Mouse (Mus musculus): ENCODE measurements around the gene Btbd8. TPM values are rescaled to one million over a fixed set of nuclear protein-coding genes. Genes with fewer than 3 reads are reported as not detected.

Gene Btbd8
- polyA plus RNA-seq (2012; rRNA removed; ENCODE audit: low replicate concordance), result 0.76 and 1.6 TPM in 2 replicates

GRCm38 (mm10) chr5:107437464-107438281, at the start of gene Btbd8:
Btbd8 (plus strand) TSS chr5:107437997.

GRCm38 (mm10) chr5:107402436-107402835, 35.4 kb upstream of the Btbd8 start, which contains the start of gene Ephx4:
Ephx4 (plus strand) TSS chr5:107402736.

GRCm38 (mm10) chr5:107431249-107431648, 6.5 kb upstream of the Btbd8 start, which contains the start of gene Lpcat2b:
Lpcat2b (plus strand) TSS chr5:107431549.

DNA sequence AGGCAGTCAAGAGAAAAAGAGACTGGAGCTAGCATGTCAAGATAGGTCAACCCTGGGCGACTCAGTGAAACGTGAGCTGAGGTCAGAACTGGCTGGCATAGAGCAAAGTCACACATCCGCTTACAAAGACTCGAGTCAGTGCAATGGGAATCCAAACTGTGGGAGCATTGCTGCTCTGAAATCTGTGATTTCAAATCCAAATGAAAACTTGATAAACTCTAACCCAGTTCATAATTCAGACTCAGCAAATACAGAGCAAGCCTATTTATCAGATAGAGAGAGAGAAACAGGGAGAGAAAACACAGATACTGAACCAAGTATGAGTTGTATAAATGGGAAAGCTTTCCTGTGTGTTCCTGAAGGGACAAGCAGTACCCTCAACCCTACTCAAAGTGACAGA, 69.5 kb downstream of the Btbd8 start, which contains the start of gene Gm42669:
TSS of gene Gm42669 (plus strand) at position 301 of the 400 bp plus-strand sequence.

DNA sequence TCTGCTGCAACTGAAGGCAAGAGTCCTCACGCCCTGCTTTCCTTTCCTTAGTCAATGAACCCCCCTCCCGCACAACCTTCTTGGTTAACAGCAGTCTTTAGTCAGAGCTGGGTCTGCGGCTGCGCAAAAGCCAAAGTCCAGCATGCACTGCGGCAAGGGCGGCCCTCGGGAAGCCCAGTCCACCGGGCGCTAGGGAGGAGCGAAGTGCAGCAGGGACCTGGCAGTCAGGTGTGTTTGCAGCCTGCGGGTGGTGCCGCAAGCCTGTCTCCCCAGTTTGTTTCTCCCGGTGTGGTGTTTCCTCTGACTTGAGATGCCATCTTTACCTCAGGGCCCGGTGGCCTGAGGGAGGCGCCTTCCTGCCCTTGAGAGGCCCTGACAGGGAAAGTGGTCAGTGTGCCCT, 96.8 kb downstream of the Btbd8 start, which contains the start of gene 1700028K03Rik:
TSS of gene 1700028K03Rik (plus strand) at position 129 of the 400 bp plus-strand sequence.

Other genes with a start within 250 kb of the Btbd8 start
- gene Tgfbr3, start 148.4 kb upstream of the Btbd8 start, polyA plus RNA-seq (2012; rRNA removed; ENCODE audit: low replicate concordance), result 71.2 and 75.7 TPM in 2 replicates
- gene Brdt, start 106.8 kb upstream of the Btbd8 start, polyA plus RNA-seq (2012; rRNA removed; ENCODE audit: low replicate concordance), result 1.5 and 1.9 TPM in 2 replicates
- gene Ephx4, start 35.3 kb upstream of the Btbd8 start, polyA plus RNA-seq (2012; rRNA removed; ENCODE audit: low replicate concordance), result 0.65 and 0.99 TPM in 2 replicates
- not detected in 2 replicates for gene Lpcat2b, start 6.4 kb upstream of the Btbd8 start, polyA plus RNA-seq (2012; rRNA removed; ENCODE audit: low replicate concordance)
- not detected in 2 replicates for gene Gm42669, start 69.6 kb downstream of the Btbd8 start, polyA plus RNA-seq (2012; rRNA removed; ENCODE audit: low replicate concordance)
- gene 1700028K03Rik, start 96.7 kb downstream of the Btbd8 start, polyA plus RNA-seq (2012; rRNA removed; ENCODE audit: low replicate concordance), result 0.04 TPM in 1 of 2 replicates, not detected in the other
- gene Rpap2, start 159.4 kb downstream of the Btbd8 start, polyA plus RNA-seq (2012; rRNA removed; ENCODE audit: low replicate concordance), result 1.4 and 3.5 TPM in 2 replicates
- gene Glmn, start 159.9 kb downstream of the Btbd8 start, polyA plus RNA-seq (2012; rRNA removed; ENCODE audit: low replicate concordance), result 0.26 and 1.3 TPM in 2 replicates